Mouse (Mus musculus): ENCODE measurements around the gene Acp1.

DNA sequence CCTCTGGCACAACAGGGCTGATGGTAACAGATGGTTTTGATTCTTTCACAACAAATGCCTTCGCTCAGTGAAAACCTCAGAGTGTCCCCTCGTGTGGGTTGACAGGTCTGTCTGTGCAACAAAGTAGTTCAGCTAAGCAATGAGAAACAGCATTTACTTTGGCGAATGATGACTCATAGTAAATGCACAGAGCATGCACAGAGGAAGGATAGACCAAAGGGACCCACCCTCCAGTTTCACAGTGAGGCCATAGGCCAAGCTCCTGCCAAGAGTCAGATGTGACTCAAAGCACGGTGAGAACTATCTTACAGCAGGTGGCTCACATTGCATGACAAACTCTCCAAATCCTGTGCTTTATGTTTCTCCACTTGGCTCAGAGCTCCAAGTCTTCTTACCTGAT lies 45.6 kb downstream of the Acp1 start:
- TF ChIP-seq POLR2A (IDR thresholded peaks at IDR 0.05; ENCODE audit: low read depth, low read length) (no peak), CTCF (IDR thresholded peaks at IDR 0.05; ENCODE audit: extremely low read depth, insufficient read depth, insufficient read length, insufficient replicate concordance) (no peak)
